Mouse (Mus musculus): ENCODE measurements at regions not wholly inside any gene's neighbourhood (a gene's known extent, or its start where the extent isn't known, plus 50 kb on each side); places are given as distances from the start of the nearest gene placed in this dataset.
"Not testable (repeated sequence)": the region's sequence is repeated elsewhere in the genome, so short reads cannot be mapped to it uniquely, and the experiment has no call there.

DNA sequence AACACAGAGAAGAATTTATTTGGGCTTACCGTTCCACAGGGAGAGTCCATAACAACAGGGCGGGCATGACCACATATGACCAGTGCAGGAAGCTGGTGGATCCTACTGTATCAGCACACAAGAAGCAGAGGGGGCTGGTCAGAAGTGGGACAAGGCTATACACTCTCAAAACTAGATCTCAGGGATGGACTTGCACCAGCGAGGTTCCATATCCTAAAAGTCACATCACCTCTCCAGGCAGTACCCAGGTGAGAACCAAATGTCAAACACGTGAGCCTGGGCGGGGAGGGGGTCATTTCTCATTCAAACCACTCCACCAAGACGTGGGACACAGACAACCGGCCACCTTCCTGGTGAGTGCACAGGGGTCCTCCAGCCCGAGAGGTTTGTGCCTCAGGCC is 167.9 kb downstream of the Basp1 start:
- no peak for DNase-seq (ENCODE audit: low spot score)

DNA sequence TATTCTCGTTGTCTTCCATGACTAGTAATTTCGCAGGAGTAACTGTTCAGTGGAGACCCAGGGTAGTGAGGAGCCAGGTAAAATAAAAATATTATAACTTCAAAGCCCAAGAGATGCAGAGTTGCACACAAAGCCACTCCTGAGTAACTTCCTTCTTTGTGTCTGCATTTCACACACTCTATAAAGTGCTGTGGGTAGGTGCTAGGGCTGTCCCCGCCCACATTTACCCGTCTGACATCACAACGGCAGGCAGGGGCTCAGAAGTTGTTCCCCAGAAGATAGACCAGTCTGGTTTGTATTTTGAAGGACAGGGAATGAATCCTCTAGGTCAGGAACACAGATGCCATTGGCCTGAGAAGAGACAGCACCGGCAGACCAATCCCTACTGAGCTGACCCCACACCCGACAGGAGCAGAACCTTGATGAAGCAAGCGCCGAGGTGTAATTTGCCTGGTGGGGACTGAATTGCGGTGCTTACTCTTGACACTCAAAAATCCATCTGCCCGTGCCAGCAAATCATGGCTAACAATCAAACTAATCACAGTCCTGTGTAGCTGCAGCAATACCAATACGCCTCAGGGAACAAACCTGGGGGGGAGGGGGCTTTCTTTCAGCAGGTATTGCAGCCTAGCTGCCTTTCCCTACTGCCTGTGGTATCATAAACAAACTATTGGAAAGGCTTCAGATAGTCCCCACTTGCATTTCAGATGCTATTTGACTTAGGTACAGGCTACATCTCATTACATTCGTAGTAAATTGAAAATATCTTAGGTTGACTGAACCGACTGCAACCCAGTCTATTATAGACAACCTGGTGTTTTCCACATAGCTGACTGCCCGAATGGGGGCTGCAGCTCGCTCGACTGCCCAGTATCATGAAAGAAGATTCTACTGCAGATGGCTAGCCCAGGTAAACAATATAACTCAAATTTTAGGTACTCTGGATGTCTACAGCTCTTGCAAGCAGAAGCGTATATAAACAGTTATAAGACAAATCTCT is 175.6 kb downstream of the Basp1 start:
- DNase-seq (ENCODE audit: low spot score): no peak

DNA sequence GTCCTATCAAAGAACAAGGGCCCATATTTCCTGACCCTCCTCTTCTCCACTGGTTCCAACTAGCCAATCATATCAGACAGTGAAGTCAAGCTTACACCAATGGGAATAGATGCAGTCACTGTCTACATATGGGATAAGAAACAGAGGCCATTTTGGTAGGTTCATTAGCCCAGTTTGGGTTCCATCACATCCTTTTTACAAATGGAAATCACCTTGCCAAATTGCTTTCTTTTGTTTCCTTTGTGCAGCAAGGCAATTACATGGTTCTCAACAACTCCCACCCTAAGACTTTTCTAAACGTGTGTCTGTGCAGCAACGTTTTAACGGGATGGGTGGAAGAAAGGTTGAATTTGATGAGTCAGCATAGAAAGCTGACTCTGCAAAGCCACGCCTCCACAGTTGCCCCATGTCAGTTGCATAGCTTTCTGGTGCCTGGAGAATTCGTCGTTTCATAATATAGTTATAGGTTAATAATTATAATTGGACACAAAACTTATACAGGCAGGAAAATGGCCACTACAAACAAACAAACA is 177.3 kb downstream of the Basp1 start:
- no peak for DNase-seq (ENCODE audit: low spot score)

DNA sequence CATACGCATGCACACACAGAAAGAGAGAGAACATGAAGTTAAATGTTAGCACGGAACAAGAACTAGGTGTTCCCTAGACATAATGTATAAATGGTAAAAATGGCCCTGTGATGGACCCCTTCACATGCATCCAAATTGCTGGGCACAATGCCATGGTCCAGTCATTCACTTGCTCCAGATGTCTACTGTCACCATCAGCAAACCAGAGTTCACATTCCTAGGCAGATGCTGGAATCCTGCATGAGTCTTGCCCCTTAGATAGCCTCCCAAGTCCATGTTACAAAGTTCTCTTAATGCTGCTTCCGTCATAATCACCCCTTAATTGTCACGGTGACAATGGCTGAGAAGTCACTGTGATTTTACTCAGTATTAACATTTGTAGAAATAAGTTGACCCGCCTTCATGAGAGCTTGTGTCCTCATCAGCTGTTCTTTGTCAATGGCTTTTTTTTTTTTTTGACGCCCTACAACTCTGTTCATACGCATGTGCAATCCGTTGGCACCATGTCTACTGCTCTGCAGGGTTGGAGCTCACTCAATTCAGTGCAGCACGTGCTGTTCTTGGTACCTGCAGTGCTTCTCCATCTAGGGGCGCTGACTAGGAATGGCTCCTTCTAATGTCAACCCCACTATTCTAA is 179.4 kb downstream of the Basp1 start:
- DNase-seq (ENCODE audit: low spot score): no peak

DNA sequence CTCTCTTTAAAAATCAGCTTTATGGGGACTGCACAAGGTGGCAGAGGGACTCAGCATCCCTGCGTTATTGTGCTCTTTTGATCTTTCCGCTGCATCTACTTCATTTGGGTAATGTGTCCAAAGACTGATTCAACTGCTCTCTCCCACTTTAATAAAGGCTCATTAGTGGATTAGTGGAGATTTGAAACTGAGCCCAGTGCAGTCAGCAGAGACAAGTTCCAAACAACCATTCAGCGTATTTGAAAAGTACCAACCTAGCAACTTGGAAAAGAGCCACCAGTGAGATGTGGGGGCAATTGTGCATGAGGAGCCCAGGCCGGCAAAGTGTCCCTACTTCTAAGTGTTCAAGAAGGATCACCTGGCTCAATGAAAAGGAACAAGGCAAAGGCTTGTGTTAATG is 183.4 kb downstream of the Basp1 start:
- no peak for DNase-seq (ENCODE audit: low spot score)

DNA sequence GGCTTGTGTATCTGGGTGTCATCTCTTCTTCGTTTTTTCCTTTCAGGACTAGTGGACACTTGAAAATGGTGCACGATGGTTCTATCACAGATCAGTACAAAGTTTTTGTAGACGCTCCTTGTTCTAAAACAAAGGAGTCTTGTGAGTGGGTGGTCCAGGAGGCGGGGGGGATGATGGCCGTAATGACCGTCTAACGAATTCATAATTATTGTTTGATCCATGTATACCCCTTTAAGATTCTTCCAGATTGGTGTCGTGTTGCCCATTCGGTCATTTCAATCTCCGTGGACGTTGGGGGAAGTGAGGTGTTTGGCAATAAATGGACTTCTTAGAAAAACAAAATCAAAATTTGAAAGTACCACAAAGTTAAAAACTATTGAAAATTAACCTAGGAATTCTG is 183.8 kb downstream of the Basp1 start:
- no peak for DNase-seq (ENCODE audit: low spot score)

DNA sequence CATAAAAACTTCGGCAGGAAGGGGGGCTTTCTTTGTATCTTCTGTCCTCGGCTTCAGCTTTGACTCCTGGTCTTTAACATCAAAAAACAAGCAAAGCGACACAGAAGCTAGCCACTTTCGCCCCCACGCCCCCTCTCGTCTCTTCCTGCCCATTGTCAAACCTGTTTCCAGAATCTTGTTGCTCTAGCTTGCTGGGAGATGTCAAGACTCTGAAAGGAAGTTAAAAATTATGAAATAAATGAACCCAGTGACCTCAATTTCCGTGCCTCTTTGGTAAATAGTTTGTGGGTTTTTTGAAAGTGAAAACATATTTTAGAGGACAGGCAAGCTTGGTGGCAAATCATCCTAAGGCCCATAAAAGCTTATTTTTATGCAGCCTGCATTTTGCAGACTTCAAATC is 186.1 kb downstream of the Basp1 start:
- peak; percentile 26 for DNase-seq (ENCODE audit: low spot score)

DNA sequence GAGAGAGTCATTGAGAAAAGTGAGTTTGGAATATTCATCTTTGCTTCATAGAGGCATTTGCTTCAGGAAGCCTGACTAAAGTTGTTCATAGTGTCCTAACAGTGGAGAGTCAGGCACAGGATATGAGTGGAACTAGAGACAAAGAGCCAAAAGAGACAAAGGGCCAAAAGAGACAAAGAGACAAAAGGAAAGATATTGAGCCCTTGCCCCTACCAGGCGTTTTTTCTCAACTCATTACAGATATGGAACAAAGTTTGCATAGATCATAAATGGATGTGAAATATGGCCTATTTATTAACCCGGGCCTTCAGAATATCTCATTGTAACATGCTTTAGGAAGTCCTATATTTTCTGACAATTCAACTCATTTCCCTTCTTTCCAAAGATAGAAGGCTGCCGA is 187.6 kb downstream of the Basp1 start:
- no peak for DNase-seq (ENCODE audit: low spot score)

DNA sequence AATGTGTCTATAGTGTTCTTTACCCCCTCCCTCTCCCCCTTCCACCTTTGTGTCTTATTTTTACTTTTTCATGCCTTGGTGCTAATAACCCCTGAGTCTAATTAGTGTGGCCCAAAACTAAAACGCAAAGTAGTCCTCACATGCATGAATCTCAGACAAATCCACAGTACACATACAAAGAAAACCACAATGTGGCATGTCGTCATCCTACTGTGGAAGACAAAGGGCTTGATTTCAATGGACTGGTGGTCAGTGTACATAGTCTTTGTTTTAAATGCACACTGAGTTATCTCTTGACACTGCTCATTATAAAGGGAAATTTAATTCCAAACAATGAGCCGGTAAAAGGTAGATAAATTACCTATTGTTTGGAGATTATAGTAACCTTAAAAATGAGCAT is 188.1 kb downstream of the Basp1 start:
- no peak for DNase-seq (ENCODE audit: low spot score)

DNA sequence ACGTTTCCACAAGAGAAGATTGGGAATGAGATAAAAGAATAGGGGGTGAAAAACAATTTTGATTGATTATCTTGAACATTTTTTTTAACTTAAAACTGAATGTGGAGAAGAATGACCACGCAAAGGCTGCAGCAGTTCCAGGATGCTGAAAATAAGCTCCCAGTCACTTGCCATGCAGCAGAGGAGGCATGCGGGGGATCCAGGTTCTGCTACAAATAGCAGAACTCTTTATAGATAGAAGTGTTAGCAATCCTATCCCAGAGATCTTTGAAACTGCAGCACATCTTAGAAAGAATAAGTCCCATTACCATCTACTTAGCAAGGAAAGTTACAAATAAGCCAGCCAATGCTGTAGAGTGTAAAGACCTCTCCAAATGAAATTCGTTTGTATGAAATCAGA is 191.8 kb downstream of the Basp1 start:
- DNase-seq (ENCODE audit: low spot score): no peak

DNA sequence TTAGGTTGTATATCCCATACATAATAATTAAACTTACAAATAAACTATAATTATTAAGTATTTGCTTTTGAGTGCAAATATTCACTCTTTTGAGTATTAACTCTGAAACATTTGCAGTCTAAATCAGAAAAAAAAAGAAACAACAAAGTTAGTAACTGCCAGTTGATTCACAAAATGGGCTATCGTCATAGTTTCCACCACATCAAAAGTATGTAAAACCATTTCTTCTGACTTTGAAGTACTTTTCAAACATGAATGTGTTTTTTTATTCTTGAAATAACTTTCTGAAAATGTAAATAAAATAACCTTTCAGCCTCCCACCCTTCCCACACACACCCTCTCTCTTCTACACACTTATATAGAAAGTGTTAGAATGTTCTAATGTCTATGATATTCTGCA is 197.2 kb downstream of the Basp1 start:
- DNase-seq (ENCODE audit: low spot score): peak; percentile 14

DNA sequence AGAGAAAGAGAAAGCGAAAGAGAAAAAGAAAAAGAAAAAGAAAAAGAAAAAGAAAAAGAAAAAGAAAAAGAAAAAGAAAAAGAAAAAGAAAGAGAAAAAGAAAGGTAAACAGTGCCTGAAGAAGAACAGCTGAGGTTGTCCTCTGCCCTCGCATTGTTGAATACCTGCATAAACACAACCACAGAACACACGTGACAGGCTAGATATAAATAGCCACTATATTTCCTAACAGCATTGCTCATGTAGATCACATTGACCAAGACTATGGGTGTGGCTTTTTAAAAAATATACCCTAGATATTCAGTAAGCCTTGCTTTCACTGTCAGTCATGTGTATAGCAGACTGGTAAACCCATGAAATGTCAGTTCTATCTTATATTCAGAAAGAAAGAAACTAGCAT is 211.5 kb downstream of the Basp1 start:
- DNase-seq (ENCODE audit: low spot score): no peak

DNA sequence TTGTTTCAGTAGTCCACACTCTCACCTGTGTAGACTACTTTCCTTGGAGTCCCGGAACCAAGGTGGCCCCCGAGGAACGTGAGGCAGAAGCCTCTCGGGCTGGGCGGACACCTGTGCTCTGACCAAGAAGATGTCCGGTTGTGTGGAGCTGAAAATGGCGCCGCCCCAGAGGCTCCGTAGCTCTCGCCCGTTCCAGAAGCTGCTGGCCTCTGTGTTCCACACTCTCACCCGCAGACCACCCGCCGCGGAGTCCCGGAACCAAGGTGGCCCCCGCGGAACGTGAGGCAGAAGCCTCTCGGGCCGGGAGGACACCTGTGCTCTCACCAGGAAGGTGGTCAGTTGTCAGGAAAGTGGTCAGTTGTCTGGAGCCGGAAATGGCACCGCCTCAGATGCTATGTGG is 213.3 kb downstream of the Basp1 start:
- not testable (repeated sequence) for DNase-seq (ENCODE audit: low spot score)

DNA sequence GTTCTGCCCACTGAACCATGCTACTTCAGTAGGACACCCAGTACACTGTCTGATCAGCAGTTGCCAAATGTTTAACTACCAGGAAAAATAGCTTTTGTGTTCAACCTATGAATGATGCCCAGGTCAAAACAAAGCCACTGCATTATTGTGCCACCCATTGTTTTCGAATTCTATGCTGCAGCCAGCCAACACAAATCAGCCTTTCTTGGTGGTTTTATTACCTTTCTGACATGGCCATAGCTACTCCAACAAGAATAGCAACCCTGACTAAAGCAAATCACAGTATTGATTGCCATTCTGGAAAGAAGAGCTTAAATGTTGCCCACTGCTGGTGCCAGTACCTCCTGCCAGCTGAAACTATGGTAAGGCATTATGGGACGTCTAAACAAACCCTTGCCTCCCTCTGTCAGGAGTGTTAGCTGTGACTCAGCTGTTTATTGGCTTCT is 225.7 kb downstream of the Basp1 start:
- no peak for DNase-seq (ENCODE audit: low spot score)

DNA sequence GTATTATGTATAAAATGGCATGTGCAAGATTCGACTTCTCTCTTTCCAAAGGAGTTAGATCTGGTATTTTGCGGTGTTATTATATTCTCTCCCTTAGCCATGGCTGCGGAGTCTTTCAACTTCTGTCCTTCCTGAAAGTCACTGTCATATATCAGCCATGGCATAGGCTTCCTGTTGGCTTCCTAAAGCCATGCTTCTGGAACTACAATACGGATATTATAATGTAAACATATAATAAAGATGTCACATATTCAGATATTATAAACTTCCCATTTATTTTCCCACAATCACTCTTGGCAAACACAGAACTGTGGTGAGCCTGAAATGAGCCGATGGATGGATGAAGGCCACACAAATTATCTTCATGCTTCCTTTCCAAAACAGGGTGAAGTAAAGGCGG is 240.8 kb downstream of the Basp1 start:
- DNase-seq (ENCODE audit: low spot score): no peak

DNA sequence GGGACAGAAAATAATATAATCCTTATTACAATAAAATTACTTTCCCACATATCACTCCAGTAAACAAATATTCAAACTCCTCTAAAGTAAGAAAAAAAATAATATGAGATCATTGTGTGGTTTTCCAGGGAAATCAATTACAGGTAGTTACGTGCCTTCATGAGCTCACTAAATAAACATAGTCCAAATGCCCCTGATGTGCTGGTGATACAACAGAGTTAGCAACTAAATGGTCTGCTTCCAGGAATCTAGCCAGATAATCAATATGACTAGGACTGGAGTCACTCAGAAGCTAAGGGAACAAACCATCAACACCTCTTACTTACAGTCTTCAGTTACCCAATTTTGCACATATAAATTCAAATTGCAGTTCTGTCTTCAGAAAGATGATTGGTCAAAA is 267.2 kb downstream of the Basp1 start:
- DNase-seq (ENCODE audit: low spot score): no peak

DNA sequence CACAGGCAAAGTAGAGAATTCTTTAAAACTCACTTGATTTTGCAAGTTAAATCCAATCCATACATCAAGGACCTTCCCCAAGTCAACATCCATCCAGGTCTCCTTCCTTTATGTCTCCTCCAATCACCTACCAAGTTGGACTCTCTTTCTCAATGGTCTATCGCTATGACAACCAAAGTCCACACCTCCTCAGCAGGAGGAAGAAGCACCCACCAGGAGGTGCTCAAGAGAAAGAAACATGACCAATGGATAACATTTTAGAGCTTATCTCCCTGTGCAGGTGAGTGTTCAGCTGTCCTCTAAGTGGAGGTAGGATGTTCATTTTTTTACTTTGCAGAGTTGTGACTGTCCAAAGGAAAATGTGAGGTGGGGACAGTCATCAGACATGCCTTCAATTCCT is 269.3 kb downstream of the Basp1 start:
- peak; percentile 24 for DNase-seq (ENCODE audit: low spot score)

DNA sequence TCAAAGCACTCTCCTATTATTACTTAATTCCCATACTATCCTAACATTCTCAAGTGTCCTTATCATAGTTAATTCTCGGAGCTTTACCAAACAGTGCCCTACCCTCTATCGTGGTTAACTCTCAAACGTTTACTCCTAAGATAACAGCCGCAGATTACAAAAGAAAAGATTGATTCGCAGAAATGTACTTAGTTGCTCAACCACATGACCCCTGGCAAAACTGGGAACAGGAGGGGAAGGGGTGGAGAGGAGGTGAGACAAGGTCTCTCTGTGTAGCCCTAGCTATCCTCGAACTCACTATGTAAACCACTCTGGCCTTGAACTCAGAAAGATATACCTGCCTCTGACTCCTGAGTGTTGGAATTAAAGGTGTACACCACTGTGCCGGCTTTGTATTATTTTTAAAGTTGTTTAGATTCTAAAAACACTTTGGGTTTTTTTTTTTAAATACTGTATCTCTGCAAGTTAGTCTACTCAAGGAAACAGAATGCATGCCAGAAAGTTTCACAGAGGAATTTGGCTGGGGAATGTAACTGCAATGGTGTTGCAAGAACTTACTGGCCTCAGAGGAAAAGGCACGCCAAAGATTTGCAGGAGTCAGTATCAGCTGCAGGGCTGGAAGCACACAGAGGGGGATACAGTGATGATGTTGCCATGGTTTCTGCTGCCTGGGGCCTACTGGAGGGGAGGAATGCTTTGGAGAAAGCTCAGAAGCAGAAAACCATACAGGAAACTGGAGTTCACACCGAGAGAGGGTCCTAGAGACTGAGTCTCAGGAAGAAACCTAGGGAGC is 273.0 kb downstream of the Basp1 start:
- DNase-seq (ENCODE audit: low spot score): no peak

DNA sequence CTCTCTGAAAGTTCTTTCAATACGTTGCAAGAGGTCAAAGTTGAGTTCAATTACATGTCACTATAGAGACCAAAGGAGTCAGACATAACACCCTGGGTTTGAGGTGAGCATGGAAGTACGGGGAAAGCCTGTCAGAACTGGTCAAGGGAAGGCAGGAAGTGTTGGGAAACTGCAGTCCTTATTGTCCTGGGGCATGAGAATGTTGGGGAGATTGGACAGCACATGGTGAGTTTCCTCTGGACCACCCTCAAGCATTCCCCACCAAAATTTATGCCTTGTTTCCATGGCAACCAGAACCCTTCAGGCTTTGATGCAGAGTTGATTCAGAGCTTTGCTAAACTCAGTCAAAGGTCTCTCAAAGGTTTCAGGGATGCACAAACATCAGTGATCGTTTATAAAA is 276.5 kb downstream of the Basp1 start:
- no peak for DNase-seq (ENCODE audit: low spot score)

DNA sequence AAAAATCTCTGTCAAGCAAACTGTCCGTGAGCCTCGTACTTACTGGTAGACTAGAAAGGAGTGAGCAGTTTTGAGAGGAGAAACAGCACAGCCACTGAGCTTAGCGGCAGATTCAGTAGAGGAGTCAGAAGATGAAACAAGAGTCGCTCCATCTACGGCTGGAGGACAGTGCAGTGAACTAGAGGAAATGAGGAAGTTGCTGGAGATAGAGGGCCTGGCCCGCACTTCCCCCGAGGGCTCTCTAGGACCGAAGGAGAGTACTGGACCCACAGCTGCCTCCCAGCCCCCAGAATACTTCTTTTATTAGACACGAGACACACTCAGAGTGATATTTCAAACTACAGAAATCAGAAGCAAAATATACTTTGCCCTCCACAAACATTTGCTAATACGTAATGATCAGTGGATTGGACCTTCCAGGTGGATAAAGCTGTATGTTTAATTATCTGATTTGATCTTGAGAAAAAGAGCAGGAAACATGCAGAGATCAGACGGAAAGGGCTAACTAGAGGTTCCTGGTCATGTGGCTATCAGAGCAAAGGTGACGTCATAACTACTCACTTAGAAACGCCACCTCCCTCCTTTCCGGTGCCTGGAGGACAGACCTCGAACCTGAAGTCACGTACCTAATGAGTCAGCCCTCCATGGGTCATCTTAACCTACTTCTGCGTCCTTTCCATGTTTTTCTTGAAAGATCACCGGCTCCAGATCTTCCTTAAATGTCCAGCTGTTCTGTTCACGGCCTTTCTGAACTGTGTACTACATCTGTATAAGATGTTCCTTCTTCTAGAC is 277.9 kb downstream of the Basp1 start:
- no peak for DNase-seq (ENCODE audit: low spot score)

DNA sequence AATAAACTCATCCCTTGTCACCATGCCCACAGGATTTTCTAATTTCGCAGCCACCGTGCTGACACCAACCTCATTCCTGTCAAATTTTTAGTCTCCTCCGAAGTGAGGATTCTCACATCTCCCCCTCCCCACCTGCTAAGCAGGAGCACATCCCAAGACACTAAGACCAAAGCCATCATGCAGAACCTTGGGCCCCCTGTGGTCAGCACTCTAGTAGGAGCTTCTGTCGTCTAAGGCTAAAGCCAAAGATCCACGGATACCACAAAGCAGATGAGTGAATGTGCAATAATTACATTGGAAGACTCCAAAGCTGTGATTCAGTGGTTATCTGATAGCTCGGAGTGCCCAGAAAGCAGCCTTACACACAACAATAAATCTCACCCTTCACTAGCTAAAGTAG is 283.5 kb downstream of the Basp1 start:
- no peak for DNase-seq (ENCODE audit: low spot score)

DNA sequence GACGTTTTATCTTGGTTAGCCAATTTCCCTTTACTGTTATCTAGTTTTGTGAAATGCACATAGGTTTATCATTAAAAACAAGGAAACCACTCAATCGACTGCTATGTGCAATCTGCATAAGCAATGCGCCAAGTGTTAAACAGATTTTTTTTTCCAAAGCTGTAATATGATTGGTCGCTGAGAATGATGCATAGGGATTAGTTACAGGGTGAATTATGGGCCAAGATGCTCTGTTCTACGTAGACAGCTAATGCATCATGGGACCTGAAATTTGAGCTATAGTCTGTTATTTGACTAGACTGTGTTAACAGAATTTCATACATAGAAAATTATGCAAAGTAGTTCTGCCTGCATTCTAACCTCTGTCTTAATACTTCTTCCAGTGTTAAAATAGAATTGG is 284.0 kb downstream of the Basp1 start:
- DNase-seq (ENCODE audit: low spot score): no peak

Measured in T-cell, adult 2 months (primary cell).